Mouse (Mus musculus): ENCODE measurements around the gene Olfr894.
"Not testable (repeated sequence)": the region's sequence is repeated elsewhere in the genome, so short reads cannot be mapped to it uniquely, and the experiment has no call there.

Olfr894 gene

GRCm38 (mm10) chr9:38217755-38218154, at the start of gene Olfr894:
Gene Olfr894, plus strand, starts transcription at chr9:38218055.
- no peak for DNase-seq

- DNase-seq: not testable (repeated sequence)
Measured at GRCm38 (mm10) chr9:38168341-38168740, 49.5 kb upstream of the Olfr894 start.

GRCm38 (mm10) chr9:38180721-38181120, 37.1 kb upstream of the Olfr894 start, which contains the start of gene Olfr891:
Gene Olfr891, minus strand, starts transcription at chr9:38180821.
- DNase-seq: no peak

GRCm38 (mm10) chr9:38208065-38208464, 9.8 kb upstream of the Olfr894 start, which contains the start of gene Olfr893:
Gene Olfr893, plus strand, starts transcription at chr9:38208365.
- no peak for DNase-seq

GRCm38 (mm10) chr9:38252474-38252873, 34.6 kb downstream of the Olfr894 start, which contains the start of gene Olfr143:
Gene Olfr143, plus strand, starts transcription at chr9:38252774.
- no peak for DNase-seq

GRCm38 (mm10) chr9:38267551-38267950, 49.7 kb downstream of the Olfr894 start, which contains the start of gene Olfr895:
Gene Olfr895, plus strand, starts transcription at chr9:38267851.
- no peak for DNase-seq
